Mouse (Mus musculus): ENCODE results near the gene Traf4. TPM values are rescaled to one million over a fixed set of nuclear protein-coding genes. Genes with fewer than 3 reads are reported as not detected.

Traf4 gene
- total and polyA plus RNA-seq, 3 experiments, result 34.4 to 42.0 TPM; not detected in 1

DNA sequence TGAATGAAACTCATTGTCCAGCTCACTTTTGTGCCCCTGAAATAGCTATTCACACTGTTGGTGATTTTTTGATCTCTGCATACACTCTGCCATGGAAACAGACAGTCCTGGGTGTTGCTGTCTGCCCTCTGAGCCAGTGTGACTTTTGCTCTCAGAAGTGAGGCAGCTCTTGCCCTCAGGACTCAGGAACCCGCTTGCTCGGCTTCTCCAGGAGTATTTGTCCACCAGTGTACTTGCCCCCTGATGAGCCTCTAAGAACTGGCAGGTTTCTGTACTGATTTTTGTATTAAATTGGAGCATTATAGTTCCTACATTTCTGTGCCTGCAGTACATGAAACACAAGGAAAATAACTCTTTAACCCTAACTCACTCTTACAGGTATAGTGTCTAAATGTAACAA is 21.9 kb downstream of the Traf4 start:
- Histone ChIP-seq H3K27me3 (ENCODE audit: control insufficient read depth in 1 of 2, insufficient read depth in 2 of 2, low read length in 2 of 2) (no peaks in the 10 kb centered on the region), H3K9ac (ENCODE audit: control insufficient read depth, low read depth, low read length, poor library complexity, severe bottlenecking) (no peak overlapping the region), H3K36me3 (ENCODE audit: control insufficient read depth in 1 of 2, insufficient read depth in 2 of 2, low read length in 2 of 2) (peaks cover 1 to 17% of the 10 kb centered on the region in 2 experiments), H3K27ac (ENCODE audit: control insufficient read depth, low read depth, low read length) (no peak overlapping the region), H3K9me3 (replicated peaks; ENCODE audit: insufficient read depth, low read length) (no peaks in the 10 kb centered on the region), H3K4me1 (ENCODE audit: control insufficient read depth in 1 of 2, insufficient read depth in 2 of 2, low read length in 2 of 2) (peaks cover 13 to 14% of the 10 kb centered on the region in 2 experiments), H3K4me3 (ENCODE audit: control insufficient read depth in 1 of 2, insufficient read depth in 1 of 2, low read depth in 2 of 2, low read length in 2 of 2) (no peak overlapping the region), H3K79me2 (ENCODE audit: control insufficient read depth, insufficient read depth, low read length, poor library complexity) (no peaks in the 10 kb centered on the region; the same call in 1 of the 2 replicates)
- DNase-seq (ENCODE audit: low read depth, low spot score), result no peak
- TF ChIP-seq RAD21 (IDR thresholded peaks at IDR 0.05; ENCODE audit: low read depth, low read length), result no peak
- no peak for TF ChIP-seq JUND (IDR thresholded peaks at IDR 0.05; ENCODE audit: low read depth, low read length)
- no peak for TF ChIP-seq MEF2A (IDR thresholded peaks at IDR 0.05; ENCODE audit: extremely low read depth, insufficient replicate concordance, low read depth, low read length, poor library complexity, severe bottlenecking)
- no peak for TF ChIP-seq MAFK (IDR thresholded peaks at IDR 0.05; ENCODE audit: borderline replicate concordance, low read depth, low read length)
- TF ChIP-seq ETS1 (IDR thresholded peaks at IDR 0.05; ENCODE audit: low read depth, low read length), result no peak

DNA sequence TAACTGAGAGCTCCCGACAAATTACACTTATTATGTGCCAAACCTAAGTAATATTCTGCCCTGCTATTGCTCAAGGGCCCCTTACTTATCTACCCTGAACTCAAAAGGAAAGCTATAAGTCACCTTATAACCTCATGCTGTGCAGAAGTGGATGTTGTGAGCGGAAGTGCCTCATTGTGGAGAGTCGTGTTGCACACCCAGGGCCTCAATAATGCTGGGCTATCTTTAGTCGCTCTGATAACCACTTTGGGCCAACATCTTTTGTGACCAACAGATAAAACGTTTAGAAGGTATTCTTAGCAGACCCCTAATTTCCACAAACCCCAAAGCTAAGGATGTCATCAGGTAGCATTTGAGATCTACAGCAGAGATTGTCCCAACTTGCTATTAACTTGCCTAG is 24.7 kb downstream of the Traf4 start:
- H3K4me1 ChIP-seq (ENCODE audit: control insufficient read depth in 1 of 2, insufficient read depth in 2 of 2, low read length in 2 of 2), result peaks cover 22 to 23% of the 10 kb centered on the region in 2 experiments
- H3K27me3 ChIP-seq (ENCODE audit: control insufficient read depth in 1 of 2, insufficient read depth in 2 of 2, low read length in 2 of 2), result no peaks in the 10 kb centered on the region
- H3K36me3 ChIP-seq (ENCODE audit: control insufficient read depth in 1 of 2, insufficient read depth in 2 of 2, low read length in 2 of 2), result peaks cover 1 to 26% of the 10 kb centered on the region in 2 experiments; a peak in 3 of 4 replicates
- DNase-seq (ENCODE audit: low read depth, low spot score), result peak; percentile 69
- no peak overlapping the region for H3K4me3 ChIP-seq (ENCODE audit: control insufficient read depth in 1 of 2, insufficient read depth in 1 of 2, low read depth in 2 of 2, low read length in 2 of 2)
- H3K9ac ChIP-seq (ENCODE audit: control insufficient read depth, low read depth, low read length, poor library complexity, severe bottlenecking), result no peak overlapping the region
- no peaks in the 10 kb centered on the region for H3K9me3 ChIP-seq (replicated peaks; ENCODE audit: insufficient read depth, low read length)
- H3K79me2 ChIP-seq (ENCODE audit: control insufficient read depth, insufficient read depth, low read length, poor library complexity), result no peaks in the 10 kb centered on the region; the same call in 1 of the 2 replicates
- H3K27ac ChIP-seq (ENCODE audit: control insufficient read depth, low read depth, low read length), result peak overlapping the region; percentile 18
- no peak for TF ChIP-seq GABPA (IDR thresholded peaks at IDR 0.05; ENCODE audit: low read depth, low read length)
- 0 out of 2 replicates have a peak, but pooled peaks have one; percentile 32 for TF ChIP-seq MAFK (IDR thresholded peaks at IDR 0.05; ENCODE audit: borderline replicate concordance, low read depth, low read length)
- TF ChIP-seq TAL1 (IDR thresholded peaks at IDR 0.05; ENCODE audit: low read length), result no peak
- TF ChIP-seq JUND (IDR thresholded peaks at IDR 0.05; ENCODE audit: low read depth, low read length), result no peak
- peak; percentile 32; the same call in 1 of the 2 replicates for TF ChIP-seq BHLHE40 (IDR thresholded peaks at IDR 0.05; ENCODE audit: borderline replicate concordance, low read depth, low read length)
- TF ChIP-seq MAZ (IDR thresholded peaks at IDR 0.05; ENCODE audit: low read depth, low read length), result no peak
- TF ChIP-seq ETS1 (IDR thresholded peaks at IDR 0.05; ENCODE audit: low read depth, low read length), result peak; percentile 61
- peak; percentile 61 for TF ChIP-seq SIN3A (IDR thresholded peaks at IDR 0.05; ENCODE audit: low read length)
- no peak for TF ChIP-seq POLR2AphosphoS5 (IDR thresholded peaks at IDR 0.05; ENCODE audit: borderline replicate concordance, low read depth, low read length)
- TF ChIP-seq MEF2A (IDR thresholded peaks at IDR 0.05; ENCODE audit: extremely low read depth, insufficient replicate concordance, low read depth, low read length, poor library complexity, severe bottlenecking), result peak; percentile 86; the same call in 1 of the 2 replicates
- peak; percentile 81 for TF ChIP-seq GATA1 (IDR thresholded peaks at IDR 0.05; ENCODE audit: low read depth, low read length)
- no peak for TF ChIP-seq TBP (IDR thresholded peaks at IDR 0.05; ENCODE audit: low read depth, low read length)
- TF ChIP-seq KAT2A (conservative IDR thresholded peaks at IDR 0.05; ENCODE audit: low read depth, low read length), result 0 out of 2 replicates have a peak, but pooled peaks have one; percentile 25
- peak; percentile 52; the same call in 1 of the 2 replicates for TF ChIP-seq ELF1 (IDR thresholded peaks at IDR 0.05; ENCODE audit: low read depth, low read length)
- TF ChIP-seq ZKSCAN1 (IDR thresholded peaks at IDR 0.05; ENCODE audit: low read depth, low read length), result no peak
- TF ChIP-seq CHD2 (IDR thresholded peaks at IDR 0.05; ENCODE audit: low read length), result 0 out of 2 replicates have a peak, but pooled peaks have one; percentile 13
- peak; percentile 74 for TF ChIP-seq MAX (IDR thresholded peaks at IDR 0.05; ENCODE audit: low read length)
- no peak for TF ChIP-seq USF1 (IDR thresholded peaks at IDR 0.05; ENCODE audit: low read depth, low read length)
- TF ChIP-seq TCF12 (IDR thresholded peaks at IDR 0.05; ENCODE audit: low read depth, low read length), result peak; percentile 82
- TF ChIP-seq ZNF384 (IDR thresholded peaks at IDR 0.05; ENCODE audit: low read depth, low read length), result 0 out of 2 replicates have a peak, but pooled peaks have one; percentile 16
- TF ChIP-seq POLR2AphosphoS2 (IDR thresholded peaks at IDR 0.05; ENCODE audit: low read length), result no peak
- TF ChIP-seq EP300 (IDR thresholded peaks at IDR 0.05; ENCODE audit: low read depth in 1 of 2, low read length in 2 of 2), result peak; percentile 69 to 78
- no peak; the same call in 1 of the 2 replicates for TF ChIP-seq MXI1 (IDR thresholded peaks at IDR 0.05; ENCODE audit: low read depth, low read length)
- peak; percentile 56; the same call in 1 of the 2 replicates for TF ChIP-seq MYC (IDR thresholded peaks at IDR 0.05; ENCODE audit: low read depth, low read length)
- no peak for TF ChIP-seq ZC3H11A (IDR thresholded peaks at IDR 0.05; ENCODE audit: low read depth, low read length)
- TF ChIP-seq POLR2A (IDR thresholded peaks at IDR 0.05; ENCODE audit: control insufficient read depth in 1 of 2, insufficient read depth in 1 of 2, low read depth in 1 of 2, low read length in 2 of 2, poor library complexity in 1 of 2), result no peak
- TF ChIP-seq ZMIZ1 (IDR thresholded peaks at IDR 0.05; ENCODE audit: low read depth, low read length), result no peak
- TF ChIP-seq E2F4 (IDR thresholded peaks at IDR 0.05; ENCODE audit: borderline replicate concordance, low read depth, low read length), result no peak
- peak; percentile 52; the same call in 1 of the 2 replicates for TF ChIP-seq HCFC1 (IDR thresholded peaks at IDR 0.05; ENCODE audit: low read depth, low read length)
